Mouse (Mus musculus) bone marrow macrophage, adult 2 months (primary cell): ENCODE results near the gene Hist1h3a.

Source experiments
- CTCF ChIP-seq: IDR thresholded peaks from 2 replicates; pipeline ENCODE4 v1.5.1; 2012; ENCODE audit warnings: low read depth, mild to moderate bottlenecking, low read length, moderate library complexity
- POLR2A ChIP-seq: IDR thresholded peaks from 2 replicates; pipeline ENCODE4 v1.6.1; 2012; ENCODE audit warnings: mild to moderate bottlenecking, low read depth, low read length, borderline replicate concordance

- TF ChIP-seq CTCF, result no peak
- no peak for TF ChIP-seq POLR2A
Measured at GRCm38 (mm10) chr13:23729192-23729525, 33.0 kb downstream of the Hist1h3a start.
